Mouse (Mus musculus) lung, postnatal 0 days (tissue): ENCODE data around the gene Ildr2.

Experiments used
- CTCF ChIP-seq: IDR thresholded peaks from 2 replicates; pipeline ENCODE4 v1.5.1; 2016; ENCODE audit warnings: antibody characterized with exemption, mild to moderate bottlenecking
- EP300 ChIP-seq: IDR thresholded peaks from 2 replicates; pipeline ENCODE4 v1.6.1; 2016; ENCODE audit warnings: antibody characterized with exemption, mild to moderate bottlenecking, control low read depth

DNA sequence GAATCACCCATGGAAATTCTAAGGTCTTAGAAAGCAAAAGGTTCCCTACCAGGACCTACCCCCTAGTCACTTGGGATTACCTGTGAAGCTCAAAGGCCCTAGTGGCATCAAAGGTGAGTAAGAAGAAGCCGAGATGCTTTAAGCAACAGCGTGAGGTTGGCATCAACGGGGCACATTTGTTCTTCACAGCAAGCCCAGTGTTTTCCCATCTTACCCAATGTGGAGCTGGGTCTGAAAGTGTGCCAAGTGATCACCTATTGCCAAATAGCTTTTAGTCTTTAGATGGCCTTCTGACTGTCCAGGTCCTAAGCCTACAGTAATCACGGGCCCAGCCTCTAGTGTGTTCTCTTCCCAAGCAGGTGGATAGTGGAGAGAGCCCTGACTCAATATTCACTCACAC is 61.8 kb downstream of the Ildr2 start:
- no peak for TF ChIP-seq CTCF
- TF ChIP-seq EP300 = no peak
